Mouse (Mus musculus): ENCODE measurements around the gene Tapt1.

GRCm38 (mm10) chr5:44153050-44153449 is 73.4 kb downstream of the Tapt1 start:
- TF ChIP-seq GATA1 (IDR thresholded peaks at IDR 0.05; ENCODE audit: borderline replicate concordance, low read length) (no peak), FLI1 (IDR thresholded peaks at IDR 0.05; ENCODE audit: low read length) (no peak)
